Mouse (Mus musculus): ENCODE measurements around the gene Pdia5.

GRCm38 (mm10) chr16:35472569-35473275 lies 18.0 kb downstream of the Pdia5 start:
- TF ChIP-seq CTCF (conservative IDR thresholded peaks at IDR 0.05; ENCODE audit: low read length) (no peak), NANOG (IDR thresholded peaks at IDR 0.05; ENCODE audit: borderline replicate concordance, low read length) (no peak), POU5F1 (IDR thresholded peaks at IDR 0.05; ENCODE audit: borderline replicate concordance, low read length) (no peak)

All from E14TG2a.4 (cell line).